Mouse (Mus musculus) E14TG2a.4 (cell line): ENCODE data around the gene Gm20388.
"Not testable (repeated sequence)": the region's sequence is repeated elsewhere in the genome, so short reads cannot be mapped to it uniquely, and the experiment has no call there.

Source experiments
- CTCF ChIP-seq: conservative IDR thresholded peaks from 2 replicates; pipeline ENCODE4 v1.5.1; 2014; ENCODE audit warnings: low read length
- POU5F1 ChIP-seq: IDR thresholded peaks from 2 replicates; pipeline ENCODE4 v1.6.1; 2014; ENCODE audit warnings: low read length, borderline replicate concordance

DNA sequence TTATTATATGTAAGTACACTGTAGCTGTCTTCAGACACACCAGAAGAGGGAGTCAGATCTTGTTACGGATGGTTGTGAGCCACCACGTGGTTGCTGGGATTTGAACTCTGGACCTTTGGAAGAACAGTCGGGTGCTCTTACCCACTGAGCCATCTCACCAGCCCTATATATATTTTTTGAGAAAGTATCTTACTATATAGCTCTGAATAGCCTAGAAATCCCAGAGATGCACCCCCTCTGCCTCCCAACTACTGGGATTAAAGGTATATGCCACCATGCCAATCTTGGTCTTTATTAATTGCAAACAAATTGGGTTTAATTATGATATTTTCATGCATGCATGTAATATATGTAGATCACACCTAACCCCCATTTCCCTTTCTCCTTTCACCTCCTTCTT is 3721.1 kb downstream of the Gm20388 start:
- TF ChIP-seq CTCF, POU5F1: not testable (repeated sequence)
